Mouse (Mus musculus) CH12.LX (cell line): ENCODE measurements at regions not wholly inside any gene's neighbourhood (a gene's known extent, or its start where the extent isn't known, plus 50 kb on each side); places are given as distances from the start of the nearest gene placed in this dataset.

Source experiments
- DNase-seq: peaks from one replicate; pipeline ENCODE4 v3.0.0-alpha.2; 2013; ENCODE audit errors: extremely low read depth
- H3K27ac ChIP-seq: 2 replicates; pipeline ENCODE4 v1.5.1; 2012; ENCODE audit warnings: low read depth, mild to moderate bottlenecking, control low read depth, moderate library complexity; ENCODE audit not compliant: insufficient read depth
- H3K27me3 ChIP-seq: replicated peaks from 2 replicates; pipeline ENCODE3; 2012; ENCODE audit warnings: inconsistent platforms
- H3K36me3 ChIP-seq, 2 experiments: replicated peaks in 1 of 2; 2 replicates each; pipeline versions ENCODE3 to v1.6.1; 2012; ENCODE audit warnings: inconsistent platforms in 1 of 2, low read length in 1 of 2, mild to moderate bottlenecking in 1 of 2, mixed read lengths in 1 of 2, moderate library complexity in 1 of 2; ENCODE audit not compliant: control insufficient read depth in 1 of 2, insufficient read depth in 1 of 2
- H3K4me1 ChIP-seq, 2 experiments: 2 replicates each; pipeline ENCODE4 v1.6.1; 2012; ENCODE audit warnings: inconsistent platforms in 1 of 2, moderate library complexity in 1 of 2; ENCODE audit not compliant: insufficient read depth in 2 of 2, control insufficient read depth in 1 of 2
- H3K4me2 ChIP-seq: 2 replicates; pipeline ENCODE4 v1.6.1; 2012; ENCODE audit warnings: low read depth, mild to moderate bottlenecking, control low read depth; ENCODE audit not compliant: poor library complexity, insufficient read depth, severe bottlenecking
- H3K4me3 ChIP-seq, 3 experiments: fragments of 150-350 bp in 1 of 3; sonication (generic) in 1 of 3; replicated peaks in 1 of 3; 2 replicates each; pipeline versions ENCODE3 to v1.5.1; 2011 to 2012; ENCODE audit warnings: low read depth in 2 of 3, low read length in 2 of 3, mild to moderate bottlenecking in 2 of 3, moderate library complexity in 2 of 3, control low read depth in 1 of 3, improper control_type of control experiment in 1 of 3, inconsistent platforms in 1 of 3, mixed read lengths in 1 of 3; ENCODE audit not compliant: poor library complexity in 1 of 3
- H3K79me2 ChIP-seq: replicated peaks from 2 replicates; pipeline ENCODE4 v1.6.1; 2012; ENCODE audit warnings: mild to moderate bottlenecking, moderate library complexity; ENCODE audit not compliant: control insufficient read depth, poor library complexity, insufficient read depth, severe bottlenecking; ENCODE audit errors: extremely low read depth
- H3K9ac ChIP-seq: 2 replicates; pipeline ENCODE4 v1.6.1; 2012; ENCODE audit warnings: low read depth, mild to moderate bottlenecking, control low read depth, moderate library complexity; ENCODE audit not compliant: insufficient read depth
- H3K9me3 ChIP-seq: replicated peaks from 2 replicates; pipeline ENCODE3; 2012; ENCODE audit warnings: low read length, inconsistent platforms, mixed read lengths
- BHLHE40 ChIP-seq: IDR thresholded peaks from 2 replicates; pipeline ENCODE4 v1.6.1; 2011; ENCODE audit warnings: mild to moderate bottlenecking, low read depth, low read length, improper control_type of control experiment
- CHD2 ChIP-seq: IDR thresholded peaks from 2 replicates; pipeline ENCODE4 v1.6.1; 2011; ENCODE audit warnings: low read length, improper control_type of control experiment
- ELF1 ChIP-seq: IDR thresholded peaks from 2 replicates; pipeline ENCODE4 v1.6.1; 2014; ENCODE audit warnings: low read depth, mild to moderate bottlenecking, inconsistent platforms, low read length, improper control_type of control experiment
- EP300 ChIP-seq: IDR thresholded peaks from 2 replicates; pipeline ENCODE4 v1.6.1; 2011; ENCODE audit warnings: low read length, improper control_type of control experiment
- ETS1 ChIP-seq: conservative IDR thresholded peaks from 2 replicates; pipeline ENCODE4 v1.6.1; 2012; ENCODE audit warnings: low read depth, mild to moderate bottlenecking, inconsistent platforms, low read length, improper control_type of control experiment, moderate library complexity
- HCFC1 ChIP-seq: IDR thresholded peaks from 2 replicates; pipeline ENCODE4 v1.6.1; 2012; ENCODE audit warnings: low read depth, mild to moderate bottlenecking, inconsistent platforms, low read length, improper control_type of control experiment
- IRF4 ChIP-seq: IDR thresholded peaks from 2 replicates; pipeline ENCODE4 v1.6.1; 2014; ENCODE audit warnings: low read depth, mild to moderate bottlenecking, inconsistent platforms, low read length, improper control_type of control experiment
- JUN ChIP-seq: IDR thresholded peaks from 2 replicates; pipeline ENCODE4 v1.6.1; 2011; ENCODE audit warnings: low read depth, mild to moderate bottlenecking, low read length, improper control_type of control experiment, moderate library complexity; ENCODE audit not compliant: insufficient read depth
- KAT2A ChIP-seq: IDR thresholded peaks from 2 replicates; pipeline ENCODE4 v1.6.1; 2012; ENCODE audit warnings: low read length, improper control_type of control experiment, inconsistent platforms; ENCODE audit not compliant: insufficient replicate concordance
- MEF2A ChIP-seq: IDR thresholded peaks from 2 replicates; pipeline ENCODE4 v1.6.1; 2014; ENCODE audit warnings: low read depth, mild to moderate bottlenecking, inconsistent platforms, low read length, improper control_type of control experiment, borderline replicate concordance
- MXI1 ChIP-seq: IDR thresholded peaks from 2 replicates; pipeline ENCODE4 v1.6.1; 2011; ENCODE audit warnings: mild to moderate bottlenecking, low read depth, low read length, improper control_type of control experiment
- MYC ChIP-seq: IDR thresholded peaks from 2 replicates; pipeline ENCODE4 v1.6.1; 2011; ENCODE audit warnings: low read depth, mild to moderate bottlenecking, improper control_type of control experiment, low read length
- NRF1 ChIP-seq: IDR thresholded peaks from 2 replicates; pipeline ENCODE4 v1.6.1; 2014; ENCODE audit warnings: low read depth, mild to moderate bottlenecking, inconsistent platforms, low read length, improper control_type of control experiment, moderate library complexity
- PAX5 ChIP-seq: IDR thresholded peaks from 2 replicates; pipeline ENCODE4 v1.6.1; 2012; ENCODE audit warnings: low read length, inconsistent platforms, mixed read lengths
- POLR2A ChIP-seq: IDR thresholded peaks from 2 replicates; pipeline ENCODE4 v1.6.1; 2011; ENCODE audit warnings: low read depth, mild to moderate bottlenecking, improper control_type of control experiment, low read length
- POLR2AphosphoS2 ChIP-seq: IDR thresholded peaks from 2 replicates; pipeline ENCODE4 v1.6.1; 2011; ENCODE audit warnings: low read depth, low read length, improper control_type of control experiment
- TBP ChIP-seq: conservative IDR thresholded peaks from 2 replicates; pipeline ENCODE4 v1.6.1; 2011; ENCODE audit warnings: low read depth, low read length, improper control_type of control experiment
- TCF12 ChIP-seq: IDR thresholded peaks from 2 replicates; pipeline ENCODE4 v1.6.1; 2014; ENCODE audit warnings: low read depth, mild to moderate bottlenecking, inconsistent platforms, low read length, improper control_type of control experiment
- USF2 ChIP-seq: conservative IDR thresholded peaks from 2 replicates; pipeline ENCODE4 v1.6.1; 2011; ENCODE audit warnings: low read depth, low read length, improper control_type of control experiment
- dilution Hi-C: fragments of 300-500 bp; cut with MboI; formaldehyde crosslinking; loops from 2 replicates; pipeline ENCODE4 v1.14.3; 2020; ENCODE audit warnings: low sequenced_read_pairs; ENCODE audit not compliant: extremely low pct_unique_long_range_greater_than_20kb, extremely low pct_ligation_motif_present
- in situ Hi-C: fragments of 300-500 bp; cut with MboI; formaldehyde crosslinking; loops from 3 replicates; pipeline ENCODE4 v1.14.3; 2019; ENCODE audit warnings: low sequenced_read_pairs, low pct_ligation_motif_present, low pct_unique_long_range_greater_than_20kb, mixed read lengths

- TF ChIP-seq NRF1 (no peak), POLR2A (no peak), KAT2A (no peak), MYC (no peak), MEF2A (no peak), BHLHE40 (no peak), EP300 (no peak), POLR2AphosphoS2 (no peak), MXI1 (no peak), ETS1 (no peak), ELF1 (no peak), TBP (no peak)
- TF ChIP-seq, all 38 proteins: peak for 0
- no peaks in the 10 kb centered on the region for H3K27me3 ChIP-seq
- H3K9ac ChIP-seq: no peak overlapping the region
- H3K4me1 ChIP-seq: no peaks in the 10 kb centered on the region
- DNase-seq: no peak
- no peak overlapping the region for H3K27ac ChIP-seq
- H3K79me2 ChIP-seq: no peaks in the 10 kb centered on the region
- H3K4me3 ChIP-seq: no peak overlapping the region
- in situ Hi-C loops (no loop called here), dilution Hi-C loops (no loop called here)
- H3K36me3 ChIP-seq: no peaks in the 10 kb centered on the region
- no peaks in the 10 kb centered on the region for H3K9me3 ChIP-seq
- no peak overlapping the region for H3K4me2 ChIP-seq
Observed at GRCm38 (mm10) chr9:120851914-120852313, 77.1 kb upstream of the Ctnnb1 start.

GRCm38 (mm10) chr9:120852572-120852971, 76.4 kb upstream of the Ctnnb1 start:
- no peak overlapping the region for H3K9ac ChIP-seq
- no peak overlapping the region for H3K4me3 ChIP-seq
- no peaks in the 10 kb centered on the region for H3K27me3 ChIP-seq
- no peak overlapping the region for H3K4me2 ChIP-seq
- in situ Hi-C loops (no loop called here), dilution Hi-C loops (no loop called here)
- DNase-seq: no peak
- no peaks in the 10 kb centered on the region for H3K4me1 ChIP-seq
- no peaks in the 10 kb centered on the region for H3K36me3 ChIP-seq
- no peaks in the 10 kb centered on the region for H3K9me3 ChIP-seq
- H3K79me2 ChIP-seq: no peaks in the 10 kb centered on the region
- no peak overlapping the region for H3K27ac ChIP-seq
- TF ChIP-seq PAX5 (no peak), ETS1 (no peak), TCF12 (no peak), TBP (no peak), MXI1 (no peak), IRF4 (no peak), CHD2 (no peak), HCFC1 (no peak), JUN (no peak), MEF2A (no peak), USF2 (no peak), MYC (no peak), BHLHE40 (no peak)
